Mouse (Mus musculus) cerebellum, postnatal 4 days (tissue): ENCODE measurements at regions not wholly inside any gene's neighbourhood (a gene's known extent, or its start where the extent isn't known, plus 50 kb on each side); places are given as distances from the start of the nearest gene placed in this dataset.

Experiments used
- DNase-seq, 2 experiments: peaks; one replicate each; pipeline ENCODE4 v3.0.0; 2022; ENCODE audit warnings: low spot score in 2 of 2, mixed read lengths in 1 of 2

DNA sequence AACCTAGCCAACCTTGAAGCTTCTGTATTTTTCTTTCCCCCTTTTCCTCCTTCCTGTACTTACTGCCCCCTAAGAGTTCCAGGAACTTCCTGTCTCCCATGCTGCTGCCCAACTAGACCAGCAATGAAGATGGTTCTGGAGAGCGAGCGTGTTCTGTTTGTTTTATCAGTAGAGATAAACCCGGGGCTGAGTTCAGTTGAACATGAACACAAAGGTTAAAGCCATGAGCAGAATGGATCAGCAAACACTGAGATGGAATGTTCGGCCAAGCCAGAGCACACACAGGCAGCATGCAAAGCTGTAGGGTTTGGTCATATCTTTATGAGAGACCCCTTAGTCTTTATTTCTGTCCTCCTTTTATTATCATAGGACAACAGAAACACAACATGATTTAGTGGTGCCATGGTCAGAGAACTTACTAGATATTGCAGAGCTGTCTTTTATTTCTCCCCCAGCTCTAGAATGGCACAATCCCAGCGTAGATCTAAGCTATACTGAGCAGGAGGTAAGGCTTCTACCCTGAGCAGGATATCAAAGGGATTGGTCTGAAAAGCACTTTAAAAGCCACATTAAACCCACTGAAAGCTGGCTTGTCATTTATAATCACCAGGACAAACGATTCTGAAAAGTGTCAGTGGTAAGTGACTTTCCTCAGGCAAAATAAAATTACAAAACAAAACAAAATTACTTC lies 105.9 kb upstream of the Peli1 start:
- no peak for DNase-seq

- DNase-seq = no peak
These were observed 105.3 kb upstream of the Peli1 start for GRCm38 (mm10) chr11:20985771-20986170.

DNA sequence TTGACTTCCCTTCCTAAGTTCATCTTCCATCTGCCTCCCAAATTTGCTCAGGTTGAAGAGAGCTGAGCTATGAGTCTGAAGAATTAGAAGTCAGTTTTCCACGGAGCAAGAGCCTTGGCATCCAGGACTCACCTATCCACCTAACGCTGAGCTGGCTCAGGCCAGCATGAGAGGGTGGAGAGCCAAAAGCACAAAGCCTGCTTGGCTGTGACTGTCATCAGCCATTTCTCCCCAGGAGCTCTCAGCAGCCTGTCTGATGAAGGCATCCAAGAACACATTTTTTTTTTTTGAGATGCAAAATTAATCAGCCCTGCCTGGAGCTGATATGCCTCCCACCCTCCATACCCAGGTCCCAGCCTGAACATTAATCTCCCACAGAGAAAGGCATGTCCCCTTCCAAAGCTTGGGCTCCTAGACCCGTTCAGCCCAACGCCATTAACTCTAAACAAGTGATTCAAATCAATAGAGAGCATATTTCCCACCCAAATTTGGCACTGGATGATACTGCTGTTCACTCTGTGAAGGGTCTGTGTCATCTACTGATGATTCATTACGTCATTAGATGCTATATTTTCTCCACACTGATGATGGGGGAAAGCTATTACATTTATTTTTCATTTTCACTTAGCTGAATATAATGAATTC lies 103.8 kb upstream of the Peli1 start:
- no peak for DNase-seq

GRCm38 (mm10) chr11:20987841-20988251 lies 103.2 kb upstream of the Peli1 start:
- DNase-seq = peak in 1 of 2 experiments; percentile 36

- no peak for DNase-seq
These were observed 102.2 kb upstream of the Peli1 start for GRCm38 (mm10) chr11:20988871-20989270.

GRCm38 (mm10) chr11:20993580-20993979 lies 97.5 kb upstream of the Peli1 start:
- DNase-seq = no peak

- no peak for DNase-seq
These were observed 89.7 kb upstream of the Peli1 start for GRCm38 (mm10) chr11:21001400-21001799.

GRCm38 (mm10) chr11:21007222-21007621 lies 83.9 kb upstream of the Peli1 start:
- no peak for DNase-seq

- no peak for DNase-seq
These were observed 81.6 kb upstream of the Peli1 start for GRCm38 (mm10) chr11:21009505-21009904.

GRCm38 (mm10) chr11:21010867-21011266 lies 80.2 kb upstream of the Peli1 start:
- DNase-seq = peak in 1 of 2 experiments; percentile 48

GRCm38 (mm10) chr11:21014250-21014649 lies 76.8 kb upstream of the Peli1 start:
- DNase-seq = no peak

GRCm38 (mm10) chr11:21015536-21015935 lies 75.6 kb upstream of the Peli1 start:
- DNase-seq = no peak

- no peak for DNase-seq
These were observed 74.9 kb upstream of the Peli1 start for GRCm38 (mm10) chr11:21016133-21016746.

- no peak for DNase-seq
These were observed 74.2 kb upstream of the Peli1 start for GRCm38 (mm10) chr11:21016791-21017329.

DNA sequence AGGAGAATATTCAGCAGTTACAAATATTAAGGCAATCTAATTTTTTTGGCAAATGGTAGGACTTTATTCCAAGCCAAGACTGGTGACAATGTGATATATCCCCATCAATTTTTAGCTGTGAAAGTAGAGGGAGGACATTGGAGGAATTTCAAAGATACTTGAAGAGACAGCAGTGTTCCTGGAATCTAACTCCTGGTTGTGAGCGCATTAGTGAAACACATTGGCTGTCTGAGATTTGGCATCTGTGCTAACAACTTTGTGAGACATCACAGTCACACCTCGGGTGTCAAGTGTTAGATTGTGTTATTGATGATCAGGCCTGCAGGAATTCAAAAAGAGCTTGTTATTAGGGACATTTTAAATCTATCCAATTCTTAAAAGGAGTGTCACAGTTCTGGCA lies 71.3 kb upstream of the Peli1 start:
- no peak for DNase-seq

- DNase-seq = no peak
These were observed 67.0 kb upstream of the Peli1 start for GRCm38 (mm10) chr11:21024111-21024510.

- no peak for DNase-seq
These were observed 66.6 kb upstream of the Peli1 start for GRCm38 (mm10) chr11:21024521-21024920.

DNA sequence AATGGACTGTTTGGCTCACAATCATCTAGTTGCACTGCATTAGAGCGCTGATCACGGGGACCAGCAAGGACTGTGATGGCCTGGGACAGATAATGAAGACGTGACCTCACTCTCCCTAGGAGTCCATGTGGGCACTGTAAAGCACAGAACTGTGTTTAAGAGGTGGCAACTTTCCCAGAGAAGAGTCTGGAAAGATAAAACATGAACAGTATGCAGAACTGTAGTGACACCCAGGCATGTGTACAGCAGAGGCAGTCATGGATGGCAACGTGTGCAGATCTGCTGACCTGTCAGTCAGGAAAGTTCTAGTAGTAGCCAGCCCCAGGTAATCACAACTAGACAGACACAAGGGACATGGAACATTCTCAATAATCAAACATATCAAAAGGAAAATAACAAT lies 63.8 kb upstream of the Peli1 start:
- DNase-seq = no peak

DNA sequence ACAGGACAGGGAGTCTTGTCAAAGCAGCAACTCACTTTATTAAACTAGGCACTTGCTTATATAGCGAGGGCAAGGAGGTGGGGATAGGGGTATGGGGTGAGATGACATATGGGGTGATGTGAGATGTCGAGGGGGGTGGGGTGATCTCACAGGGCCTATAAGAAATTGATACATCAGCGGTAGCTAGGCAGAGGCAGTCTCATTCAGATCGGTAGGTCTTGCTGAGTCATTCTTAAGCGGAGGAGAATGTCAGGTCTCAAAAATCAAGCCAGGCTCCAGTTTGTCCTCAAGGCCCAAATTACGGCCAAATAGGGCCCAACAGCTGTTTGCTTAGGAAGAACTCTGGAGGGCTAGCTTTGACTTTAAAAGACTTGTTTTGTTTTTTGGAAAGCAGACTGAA lies 60.7 kb upstream of the Peli1 start:
- DNase-seq = no peak

- DNase-seq = no peak
These were observed 59.3 kb upstream of the Peli1 start for GRCm38 (mm10) chr11:21031816-21032215.

DNA sequence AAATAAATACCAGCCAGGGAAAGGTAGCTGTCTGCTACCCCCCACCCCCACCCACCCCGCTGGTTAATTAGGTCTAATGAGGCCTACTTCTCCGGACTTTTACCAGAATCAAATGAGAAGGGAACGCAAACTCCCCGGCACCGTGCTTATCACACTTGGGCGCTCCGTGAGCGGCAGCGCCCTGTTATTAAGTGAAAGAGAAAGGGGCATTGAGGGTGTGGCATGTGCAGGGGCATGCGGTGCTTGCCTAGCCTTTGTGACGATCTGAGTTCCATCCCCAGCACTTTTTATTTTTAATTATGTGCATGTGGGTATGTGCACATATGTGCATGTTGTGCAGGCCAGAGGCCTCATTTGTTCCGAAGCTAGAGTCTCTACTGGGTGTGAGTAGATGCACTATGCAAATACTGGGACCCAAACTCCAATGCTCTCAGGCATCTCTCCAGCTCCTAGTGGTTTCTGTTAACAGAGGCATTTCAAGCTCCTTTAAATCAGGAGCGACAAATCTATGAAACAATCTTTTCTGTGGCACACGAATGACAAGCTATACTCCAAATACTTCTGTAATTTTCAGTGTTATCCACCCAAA lies 57.8 kb upstream of the Peli1 start:
- no peak for DNase-seq

DNA sequence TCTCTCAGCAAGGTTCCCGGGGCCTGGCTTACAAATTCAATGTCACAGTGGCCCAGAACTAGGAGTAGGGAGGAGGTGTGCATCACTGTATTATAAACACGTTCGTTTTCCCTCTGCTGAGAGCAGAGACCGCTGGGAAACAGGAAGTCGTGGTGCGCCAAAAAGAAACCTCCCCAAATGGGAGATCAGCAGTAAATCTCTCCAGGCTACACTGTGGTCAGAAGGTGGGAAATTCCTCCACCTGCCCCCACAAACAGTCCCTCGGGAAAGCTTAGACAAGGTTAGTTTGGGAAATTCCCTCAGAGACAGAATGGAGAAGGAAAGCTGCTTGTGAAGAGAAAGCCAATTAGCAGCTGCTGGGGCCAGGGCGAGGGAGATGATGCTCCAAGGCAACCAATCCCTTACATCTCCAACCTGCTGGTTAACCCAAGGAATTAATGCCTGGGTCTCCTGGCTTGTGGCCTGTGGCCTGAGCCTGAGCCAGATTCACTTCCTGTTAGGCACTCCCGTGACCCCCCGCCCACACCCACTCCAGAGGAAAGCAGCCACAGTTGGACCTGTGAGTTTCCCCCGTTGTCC lies 57.2 kb upstream of the Peli1 start:
- no peak for DNase-seq
